Mouse (Mus musculus) thymus, adult 2 months (tissue): ENCODE data around the gene Slc25a42.

Experiments
- CTCF ChIP-seq: fragments of 200-500 bp; IDR thresholded peaks from 2 replicates; pipeline ENCODE4 v1.5.1; 2012; ENCODE audit warnings: mild to moderate bottlenecking, control low read depth, low read length, moderate library complexity, borderline replicate concordance; ENCODE audit not compliant: control insufficient read depth, poor library complexity, insufficient read depth; ENCODE audit errors: extremely low read depth
- POLR2A ChIP-seq: fragments of 200-500 bp; IDR thresholded peaks from 2 replicates; pipeline ENCODE4 v1.6.1; 2012; ENCODE audit warnings: mild to moderate bottlenecking, low read length, control low read depth, moderate library complexity; ENCODE audit not compliant: control insufficient read depth, poor library complexity, insufficient read depth; ENCODE audit errors: extremely low read depth

- TF ChIP-seq CTCF (no peak), POLR2A (no peak)
Observed at GRCm38 (mm10) chr8:70147678-70148607, 64.2 kb downstream of the Slc25a42 start.
